Mouse (Mus musculus) spleen, adult 12 weeks (tissue): ENCODE measurements at regions not wholly inside any gene's neighbourhood (a gene's known extent, or its start where the extent isn't known, plus 50 kb on each side); places are given as distances from the start of the nearest gene placed in this dataset.

Experiments
- DNase-seq: peaks from one replicate; pipeline ENCODE4 v3.0.0; 2022; ENCODE audit warnings: low spot score

DNA sequence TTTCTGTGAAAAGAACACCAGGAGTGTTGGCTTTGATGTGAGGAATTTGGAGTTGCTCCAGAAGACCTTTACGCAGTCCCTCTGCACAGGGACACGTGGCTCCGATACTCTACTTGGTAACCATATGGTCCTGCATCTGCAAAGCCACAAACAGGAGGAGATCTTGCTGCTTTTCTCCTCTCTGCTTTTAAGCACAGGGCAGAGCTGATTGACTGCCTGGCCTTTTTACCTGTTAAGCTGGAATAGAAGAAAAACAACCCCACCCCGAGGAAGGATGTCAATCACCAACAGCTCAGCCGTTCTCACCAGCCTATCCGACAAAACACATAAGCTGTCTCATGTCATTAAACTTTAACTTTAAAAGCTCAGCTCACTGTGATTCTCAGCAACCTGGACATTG lies 106.8 kb upstream of the Kit start:
- no peak for DNase-seq

DNA sequence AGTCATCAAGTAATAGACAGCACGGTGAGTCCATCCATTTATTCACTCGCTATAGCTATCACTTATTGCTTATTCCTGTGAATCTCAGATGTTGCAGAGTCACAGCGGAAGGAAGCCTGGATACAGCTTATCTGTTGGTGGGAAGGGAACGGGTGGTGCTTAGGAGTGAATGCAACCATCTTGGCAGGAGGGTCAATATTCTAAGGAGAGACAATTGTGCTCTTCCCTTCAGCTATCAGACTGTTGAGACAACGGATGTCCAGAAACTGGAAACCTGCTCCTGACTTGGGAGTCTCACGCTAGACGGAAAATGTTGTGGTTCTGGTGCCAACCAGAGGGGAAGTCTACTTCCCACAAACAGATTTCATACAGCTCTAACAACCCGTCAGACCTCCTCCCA lies 103.7 kb upstream of the Kit start:
- no peak for DNase-seq

DNA sequence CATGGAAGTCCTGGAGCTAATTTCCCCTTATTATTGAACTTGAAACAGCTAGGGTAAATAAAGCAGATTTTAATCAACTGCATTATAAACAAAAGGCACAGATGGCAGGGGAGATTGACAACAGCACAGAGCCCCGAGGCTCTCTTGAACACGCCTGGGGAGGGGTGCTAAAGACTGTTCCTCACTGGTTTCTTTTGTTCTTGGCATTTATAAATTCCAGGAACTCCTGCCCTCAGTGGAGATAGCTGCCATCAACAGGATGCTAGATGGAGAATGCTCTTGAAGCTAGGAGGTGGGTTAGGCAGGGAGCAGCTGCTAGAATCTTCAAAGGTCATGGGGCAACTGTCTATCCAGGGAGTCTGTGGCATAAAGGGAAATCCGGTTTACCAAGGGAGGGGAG lies 102.2 kb upstream of the Kit start:
- no peak for DNase-seq

DNA sequence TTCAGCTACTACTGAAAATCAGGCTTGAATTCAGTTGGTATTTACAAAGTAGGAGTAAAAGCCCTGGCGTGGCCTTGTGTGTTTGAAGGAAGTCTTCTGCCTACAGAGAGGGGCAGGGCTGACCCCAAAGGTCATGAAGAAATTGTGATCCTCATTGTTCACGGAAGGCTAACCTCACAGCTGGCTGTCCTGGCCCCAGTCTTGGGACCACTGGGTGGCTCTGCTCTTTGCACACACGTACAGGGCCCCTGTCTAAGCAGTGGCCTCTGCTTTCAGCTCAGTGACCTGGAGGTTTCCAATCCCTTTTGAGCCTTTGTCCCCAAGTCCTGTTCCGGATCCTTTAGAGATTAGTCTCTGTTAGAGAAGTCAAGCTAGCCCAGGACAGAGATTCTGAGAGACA lies 99.3 kb upstream of the Kit start:
- DNase-seq = no peak

DNA sequence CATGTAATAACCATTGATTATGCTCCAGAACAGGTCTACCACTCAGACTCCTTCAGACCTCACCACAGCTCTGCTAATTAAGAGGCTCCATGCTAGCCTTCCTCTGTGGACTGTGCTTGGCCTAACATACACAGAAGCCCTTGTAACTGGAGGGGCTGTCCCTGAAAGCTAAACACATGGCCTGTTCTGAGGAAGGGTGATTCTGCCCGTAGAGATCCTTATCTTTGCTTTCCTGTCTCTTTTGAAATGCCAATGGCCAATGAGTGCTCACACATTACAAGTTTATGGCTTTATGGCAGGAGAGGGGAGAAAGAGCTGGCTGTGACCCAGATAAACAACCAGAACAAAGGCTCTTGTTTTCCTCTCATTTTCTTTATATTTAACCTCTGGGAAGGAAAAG lies 96.2 kb upstream of the Kit start:
- no peak for DNase-seq

DNA sequence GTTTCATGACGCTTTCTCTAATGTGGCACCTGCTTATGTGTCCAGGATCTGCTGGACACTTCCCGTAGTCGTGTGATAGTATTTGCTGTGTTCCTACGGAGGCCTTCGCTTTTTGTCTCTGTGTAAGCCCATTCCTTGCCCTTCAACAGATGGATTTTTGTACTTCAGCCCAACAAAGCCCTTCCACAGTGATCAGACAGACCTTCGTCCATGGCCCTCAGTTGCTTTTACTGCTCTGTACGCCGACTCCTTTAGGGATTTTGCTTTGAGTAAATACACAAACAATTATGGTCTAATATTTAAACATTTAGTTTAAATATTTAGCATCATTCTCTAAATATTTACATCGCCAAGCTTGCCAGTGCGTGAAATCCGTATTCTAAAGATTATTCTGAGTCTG lies 95.6 kb upstream of the Kit start:
- no peak for DNase-seq

DNA sequence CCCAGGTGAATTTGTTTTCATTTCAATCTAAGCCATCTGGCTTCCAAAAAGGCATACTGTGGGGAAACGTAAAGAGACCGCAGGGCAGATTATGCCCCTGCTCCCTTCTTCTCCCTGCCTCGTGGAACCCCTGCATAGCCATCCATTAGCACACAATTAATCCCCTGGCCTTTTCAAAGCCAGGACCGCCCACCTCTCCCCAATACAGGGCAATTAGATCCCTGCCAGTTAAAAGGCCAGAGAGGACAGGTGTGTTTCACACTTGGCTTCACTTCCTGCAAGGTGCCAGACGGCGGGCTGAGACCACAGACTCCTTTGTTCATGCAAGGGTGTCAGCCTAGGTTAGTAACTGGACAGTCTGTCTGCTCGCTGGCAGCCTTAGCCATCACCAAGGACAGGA lies 93.1 kb upstream of the Kit start:
- no peak for DNase-seq

DNA sequence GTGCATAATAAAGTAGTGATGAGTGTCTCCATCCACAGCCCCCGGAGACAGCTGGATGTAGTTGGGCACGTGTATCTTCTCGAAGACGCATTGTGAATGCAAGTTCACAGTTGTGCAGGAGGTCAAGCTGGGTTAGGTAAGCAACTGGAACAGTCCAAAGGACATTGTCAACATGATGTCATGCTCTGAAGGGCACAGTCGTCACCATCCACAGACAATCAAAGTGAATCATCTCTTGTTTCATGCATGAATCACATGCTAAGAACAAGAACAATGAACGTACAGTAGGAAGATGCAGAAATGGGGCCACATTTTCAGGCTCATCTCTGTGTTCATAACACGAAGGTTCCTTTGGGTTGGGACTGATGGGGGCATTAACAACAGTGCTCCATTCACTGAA lies 90.4 kb upstream of the Kit start:
- no peak for DNase-seq

DNA sequence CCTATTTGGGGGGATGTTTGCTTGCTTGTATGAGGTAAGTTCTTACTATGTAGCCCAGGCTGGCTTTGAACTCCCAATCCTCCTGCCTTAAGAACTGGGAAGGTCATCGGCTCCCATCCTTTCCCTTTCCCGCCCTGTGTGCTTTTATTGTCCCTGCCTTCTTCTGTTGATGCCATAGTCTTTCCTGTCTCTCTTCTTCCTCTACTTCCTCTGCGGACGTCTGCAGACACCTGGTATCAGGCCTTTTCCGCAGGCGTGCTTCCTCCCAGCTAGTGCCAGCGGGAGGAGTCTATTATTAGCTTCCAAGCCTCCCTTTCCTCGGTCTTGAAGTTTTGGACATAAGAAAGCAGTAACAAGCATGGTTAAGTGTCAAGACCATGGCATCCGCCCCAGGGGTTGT lies 83.9 kb upstream of the Kit start:
- no peak for DNase-seq

DNA sequence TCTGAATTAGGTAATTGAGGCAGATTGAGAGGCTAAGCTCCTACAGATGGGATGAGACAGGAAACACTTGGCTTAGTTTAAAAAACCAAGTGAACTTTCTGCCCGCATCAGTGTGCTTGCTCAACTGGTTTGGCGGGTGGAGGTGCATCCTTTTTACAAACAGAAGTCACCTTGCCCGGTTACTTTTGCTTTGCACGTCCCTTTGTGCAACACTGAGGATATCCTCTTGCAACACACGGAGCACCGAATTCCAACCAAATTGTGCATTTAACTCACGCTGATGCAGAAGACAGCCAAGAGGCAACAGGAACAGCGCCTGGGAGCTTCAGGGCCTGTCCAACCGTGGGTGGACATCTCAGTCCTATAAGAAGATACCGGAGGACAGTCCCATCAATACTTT lies 80.6 kb upstream of the Kit start:
- DNase-seq = no peak

DNA sequence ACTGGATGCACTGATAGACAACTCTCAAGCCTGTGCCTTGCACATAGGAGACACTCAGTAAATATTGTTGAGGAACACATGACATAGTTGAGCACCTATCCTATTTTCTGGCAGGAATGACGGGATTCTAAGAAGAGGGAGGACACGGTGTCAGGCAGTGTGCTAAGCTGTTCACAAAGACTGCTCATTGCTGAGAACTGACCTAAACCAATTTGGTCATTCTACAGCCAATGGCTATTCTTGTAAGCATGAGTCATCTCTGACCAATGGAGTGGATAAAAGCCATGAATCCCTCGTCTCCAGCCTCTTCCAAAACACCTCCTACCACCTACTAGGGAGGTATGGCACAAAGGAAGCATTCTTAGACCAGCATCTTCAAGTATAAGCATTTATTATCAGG lies 75.7 kb upstream of the Kit start:
- no peak for DNase-seq

DNA sequence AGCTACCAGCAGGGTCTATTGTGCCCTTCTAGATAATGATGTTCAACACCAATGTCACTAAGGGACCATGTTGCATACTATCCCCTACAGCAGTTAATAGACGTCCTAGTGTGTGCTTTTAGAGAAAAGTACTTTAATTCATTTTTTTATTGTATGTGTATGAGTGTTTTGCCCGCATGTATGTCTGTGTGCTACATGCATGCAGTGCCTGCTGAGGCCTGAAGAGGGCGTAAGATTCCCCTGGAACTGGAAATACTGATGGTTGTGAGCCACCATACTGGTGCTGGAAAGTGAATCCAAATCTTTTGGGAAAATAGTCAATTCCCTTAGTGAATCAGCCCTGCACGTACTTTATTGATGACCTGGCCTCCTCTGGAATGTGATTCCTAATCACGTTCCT lies 75.0 kb upstream of the Kit start:
- no peak for DNase-seq

DNA sequence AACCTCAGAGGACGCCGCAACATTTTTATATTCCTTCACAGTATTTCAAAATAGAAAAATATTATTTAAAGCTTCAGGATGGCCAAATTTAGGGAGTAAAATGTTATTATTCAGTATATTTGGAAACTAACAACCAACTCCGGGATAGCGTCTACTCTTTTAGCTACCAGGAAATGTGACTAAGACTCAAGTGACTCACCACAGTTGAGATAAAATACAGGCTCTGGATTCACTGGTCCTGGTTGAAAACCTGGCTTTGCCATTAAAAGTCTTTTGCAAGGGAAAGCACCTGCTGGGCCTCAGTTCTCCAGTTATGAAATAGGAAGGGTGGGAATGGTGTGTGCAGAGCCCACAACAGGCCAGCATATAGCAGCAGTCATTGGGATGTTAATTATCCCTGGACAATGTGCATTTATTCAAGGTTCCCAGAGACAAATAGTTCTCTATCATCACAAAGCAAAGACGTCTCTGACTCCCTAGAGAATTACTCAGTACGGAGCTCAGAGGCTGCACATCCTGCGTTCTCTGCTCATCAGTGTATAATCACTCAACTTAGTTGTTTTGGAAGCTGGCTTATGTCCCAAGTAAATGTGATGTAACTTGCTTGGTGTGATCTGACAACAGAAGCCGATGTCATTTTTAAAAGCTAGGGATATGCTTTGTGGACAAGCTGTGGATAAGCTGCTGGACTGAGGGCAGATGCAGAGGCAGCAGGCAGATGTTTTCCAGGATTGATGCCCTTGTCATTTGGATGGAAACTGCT lies 73.9 kb upstream of the Kit start:
- no peak for DNase-seq

DNA sequence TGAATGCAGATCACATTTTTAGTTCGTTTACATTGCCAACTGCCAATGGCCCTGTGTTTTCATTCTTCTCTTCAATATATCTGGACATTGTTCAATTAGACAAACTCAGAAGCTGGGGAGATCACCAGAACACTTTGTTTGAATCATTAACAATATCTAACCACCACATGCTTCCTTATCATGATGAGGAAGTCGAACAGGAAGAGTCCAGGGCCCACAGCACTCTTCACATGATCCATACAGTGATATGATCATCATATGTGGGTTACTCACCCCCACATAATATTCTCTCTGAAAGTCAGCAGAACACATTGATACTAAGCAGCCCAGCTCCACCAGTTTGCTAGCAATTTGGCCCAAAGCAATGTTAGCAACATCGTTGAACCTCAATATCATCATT lies 71.0 kb upstream of the Kit start:
- no peak for DNase-seq

DNA sequence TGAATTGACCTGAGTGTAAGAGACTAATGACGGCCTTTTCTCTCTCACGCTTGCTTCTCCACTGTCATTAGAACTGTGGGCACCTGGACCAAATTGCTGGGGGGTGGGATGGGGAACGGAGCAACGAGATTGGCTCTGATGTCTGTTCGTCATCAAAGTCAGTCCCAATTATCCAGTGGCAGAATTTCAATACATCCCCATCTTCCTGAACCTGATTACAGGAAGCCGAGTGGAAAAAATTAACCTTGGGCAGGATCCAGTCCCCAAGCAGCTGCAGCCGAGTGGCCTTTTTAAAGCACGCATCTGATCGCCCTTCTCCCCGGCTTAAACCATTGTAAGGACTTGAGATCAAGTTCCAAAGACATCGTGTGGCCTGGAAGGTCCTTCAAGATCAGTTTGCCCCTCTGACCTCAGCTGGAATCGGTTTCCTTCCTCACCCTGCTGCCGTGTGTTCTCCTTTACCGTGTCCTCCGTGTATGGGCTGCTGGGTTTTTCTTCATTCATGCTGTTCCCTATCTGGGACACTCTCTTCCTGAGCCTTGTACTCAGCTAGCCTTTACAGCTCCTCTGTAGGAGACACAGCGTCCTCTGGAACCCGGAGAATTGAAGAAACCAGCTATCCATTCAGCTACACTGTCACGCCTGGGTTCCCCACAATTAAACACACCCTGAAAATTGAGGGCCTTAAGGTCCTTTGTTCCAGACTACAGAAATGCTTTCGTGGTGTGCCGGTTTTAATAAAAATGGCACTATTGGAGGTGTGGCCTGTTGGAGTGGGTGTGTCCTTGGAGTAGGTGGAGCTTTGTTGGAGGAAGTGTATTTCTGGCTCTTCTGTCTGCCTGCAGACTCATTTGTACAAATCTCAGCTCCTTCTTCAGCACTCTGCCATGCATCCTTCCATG lies 61.9 kb upstream of the Kit start:
- DNase-seq = no peak

DNA sequence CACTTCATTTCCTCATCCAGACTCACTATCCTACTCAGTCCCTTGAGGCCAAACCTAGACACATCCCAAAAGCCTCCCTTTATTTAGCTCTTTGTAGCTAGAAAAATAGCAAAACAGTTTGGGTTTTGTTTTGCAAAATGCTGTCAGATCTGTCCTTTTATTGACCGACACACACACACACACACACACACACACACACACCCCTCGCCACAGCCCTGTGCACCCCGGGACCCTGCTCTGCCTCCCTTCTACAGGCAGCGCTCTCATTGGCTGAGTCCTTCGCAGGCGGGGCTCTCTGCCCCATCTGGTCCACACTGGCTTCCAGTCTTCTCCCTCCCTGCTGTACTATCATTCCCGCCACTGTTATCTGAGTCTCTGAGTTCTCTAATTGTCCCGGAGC lies 56.5 kb upstream of the Kit start:
- DNase-seq = no peak

DNA sequence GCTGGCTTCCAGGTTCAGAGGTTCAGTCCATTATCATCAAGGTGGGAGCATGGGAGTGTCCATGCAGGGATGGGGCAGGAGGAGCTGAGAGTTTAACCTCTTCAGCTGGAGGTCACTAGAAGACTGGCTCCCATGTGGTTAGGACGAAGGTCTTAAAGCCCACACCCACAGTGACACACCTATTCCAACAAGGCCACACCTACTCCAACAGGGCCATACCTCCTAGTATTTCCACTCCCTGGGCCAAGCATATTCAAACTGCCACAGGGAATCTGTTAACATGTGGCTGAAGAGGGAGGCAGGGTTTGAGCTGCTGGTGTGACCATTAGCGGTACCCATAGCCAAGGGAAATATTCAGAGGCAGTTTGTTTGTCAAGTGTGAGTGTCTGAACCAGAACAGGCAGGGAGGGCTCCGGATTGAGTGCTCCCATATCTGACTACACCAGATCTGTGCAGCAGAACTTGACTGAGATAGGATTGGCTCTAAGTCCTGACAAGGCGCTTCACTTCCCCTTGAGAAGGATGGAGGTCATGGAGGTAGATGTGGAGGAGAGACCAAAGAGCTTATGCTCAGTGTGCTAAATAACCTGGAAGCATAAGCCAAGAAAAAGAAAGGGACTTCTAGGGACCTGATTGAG lies 51.6 kb upstream of the Kit start:
- no peak for DNase-seq
